ENCODE assay signal across 8 mouse cellular contexts in the genomic region with DNA sequence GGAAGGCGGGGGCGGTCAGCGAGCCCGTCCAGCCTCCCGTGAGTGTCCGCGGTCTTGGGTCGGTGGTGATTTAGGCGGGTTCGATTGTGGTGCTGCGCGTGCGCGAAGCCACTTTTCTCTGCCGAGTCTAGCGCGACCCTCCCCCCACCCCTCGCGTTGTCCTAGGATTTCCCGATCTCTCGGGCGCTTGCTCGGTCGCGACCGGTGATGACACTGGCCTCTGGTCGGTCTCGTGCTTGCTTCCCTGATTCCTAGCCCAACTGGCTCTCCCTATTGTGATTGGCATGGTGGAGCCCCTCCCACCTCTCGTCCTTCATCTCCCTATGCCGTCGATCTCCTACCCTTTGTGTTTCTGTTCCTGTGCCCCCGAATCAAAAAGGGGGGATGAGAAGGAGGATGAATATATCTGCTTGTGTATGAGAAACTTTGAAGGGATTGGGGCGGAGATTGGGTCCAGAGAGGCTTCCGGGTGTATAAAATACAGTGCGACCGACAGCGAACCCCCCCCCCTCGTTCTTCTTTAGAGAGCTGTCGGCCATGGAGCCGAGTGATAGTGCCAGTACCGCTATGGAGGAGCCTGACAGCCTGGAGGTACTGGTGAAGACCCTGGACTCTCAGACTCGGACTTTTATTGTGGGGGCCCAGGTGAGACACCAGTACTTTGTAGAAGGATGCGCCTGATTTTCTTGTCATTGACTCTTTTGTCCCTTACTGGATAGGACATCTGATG. TPM values are rescaled to one million over a fixed set of nuclear protein-coding genes. Genes with fewer than 3 reads are reported as not detected.
DNase-seq lines count a peak whose midpoint lies in the region; ATAC-seq and TF ChIP-seq lines count a peak whose summit lies in the region.
"Had no signal": no experiment of that assay in that cellular context is flagged by ENCODE, and none has a peak within 500 bp of the region (broad histone marks: within the 10 kb centered on the region; RNA-seq: fewer than 3 reads in every experiment).

No protein-coding gene starts in this region.

- peak; percentile 44 for ATAC-seq in embryonic facial prominence, embryonic 12.5 days (ENCODE audit: insufficient number of reproducible peaks, insufficient read depth, low FRiP score, low TSS enrichment)
- peak; percentile 41 for ATAC-seq in monocyte, adult 5-6 weeks (replicated peaks; ENCODE audit: insufficient number of reproducible peaks, low FRiP score, low TSS enrichment, poor library complexity, severe bottlenecking)

- H3K36me3 ChIP-seq in thymus, adult 2 months (ENCODE audit: control insufficient read depth, insufficient read depth, low read length), result peaks cover 23% of the 10 kb centered on the region
- H3K36me3 ChIP-seq in embryonic facial prominence, embryonic 12.5 days, result peaks cover 30% of the 10 kb centered on the region
- H3K36me3 ChIP-seq in limb, embryonic 10.5 days, result peaks cover 37% of the 10 kb centered on the region

- peaks cover 4% of the 10 kb centered on the region for H3K4me1 ChIP-seq in thymus, adult 2 months (replicated peaks; ENCODE audit: control insufficient read depth, insufficient read depth, low read length)
- peaks cover 14% of the 10 kb centered on the region for H3K4me1 ChIP-seq in embryonic facial prominence, embryonic 12.5 days
- peaks cover 14% of the 10 kb centered on the region for H3K4me1 ChIP-seq in limb, embryonic 10.5 days

- no peaks in the 10 kb centered on the region for H3K9me3 ChIP-seq in embryonic facial prominence, embryonic 12.5 days
- H3K9me3 ChIP-seq in limb, embryonic 10.5 days (replicated peaks), result no peaks in the 10 kb centered on the region

- H3K4me3 ChIP-seq in thymus, adult 2 months (ENCODE audit: control insufficient read depth, insufficient read depth, low read length), result peak overlapping the region; percentile 60
- peak overlapping the region; percentile 81 for H3K4me3 ChIP-seq in embryonic facial prominence, embryonic 12.5 days
- H3K4me3 ChIP-seq in limb, embryonic 10.5 days, result peak overlapping the region; percentile 85

- DNase-seq in thymus, adult 2 months, result no peak
- DNase-seq in thymus, adult 18-20 months, result no peak
- DNase-seq in limb, embryonic 10.5 days (ENCODE audit: low spot score), result no peak
- no peak for DNase-seq in adrenal gland, postnatal 36 days
- no peak for DNase-seq in urinary bladder, adult 2 months (ENCODE audit: low spot score)

- TF ChIP-seq POLR2A in thymus, adult 2 months (IDR thresholded peaks at IDR 0.05; ENCODE audit: control insufficient read depth, extremely low read depth, insufficient read depth, low read length, poor library complexity), result no peak

- WGBS in thymus, adult 2 months, result under 1% methylated on average over 43 of the region's 43 CpGs
- under 1% methylated on average over 43 of the region's 43 CpGs for WGBS in embryonic facial prominence, embryonic 12.5 days
- under 1% methylated on average over 43 of the region's 43 CpGs for WGBS in limb, embryonic 10.5 days

- H3K9ac ChIP-seq in embryonic facial prominence, embryonic 12.5 days, result peak overlapping the region; percentile 77

- H3K27me3 ChIP-seq in thymus, adult 2 months (ENCODE audit: control insufficient read depth, insufficient read depth, low read length), result no peaks in the 10 kb centered on the region
- no peaks in the 10 kb centered on the region for H3K27me3 ChIP-seq in embryonic facial prominence, embryonic 12.5 days
- no peaks in the 10 kb centered on the region for H3K27me3 ChIP-seq in limb, embryonic 10.5 days (ENCODE audit: low read depth, poor library complexity, severe bottlenecking)

- TF ChIP-seq CTCF in thymus, adult 2 months (IDR thresholded peaks at IDR 0.05; ENCODE audit: borderline replicate concordance, control insufficient read depth, extremely low read depth, insufficient read depth, low read length, poor library complexity), result 0 out of 2 replicates have a peak, but pooled peaks have one; percentile 4

- H3K4me2 ChIP-seq in embryonic facial prominence, embryonic 12.5 days (replicated peaks), result peak overlapping the region; percentile 90

- no peak overlapping the region for H3K27ac ChIP-seq in thymus, adult 2 months (ENCODE audit: control insufficient read depth, insufficient read depth, low read length)
- peak overlapping the region; percentile 92 for H3K27ac ChIP-seq in embryonic facial prominence, embryonic 12.5 days
- peak overlapping the region; percentile 97 for H3K27ac ChIP-seq in limb, embryonic 10.5 days

RNA-seq across cellular contexts. Expression of gene Bag6, which starts 0.8 kb away (rescaled TPM):
- 411 TPM in 2 replicates for polyA plus RNA-seq in thymus, adult 2 months (2012; rRNA removed)
- polyA plus RNA-seq in embryonic facial prominence, embryonic 12.5 days (2016; fragmentation: Nextera tagmentation; extraction: Ambion mirVana), result 73.3 and 74.0 TPM in 2 replicates
- 74.2 and 74.7 TPM in 2 replicates for polyA plus RNA-seq in limb, embryonic 10.5 days (2016; fragmentation: Nextera tagmentation; extraction: Ambion mirVana)
- 72.4 to 192 TPM (median 104 TPM) in 3 replicates for total RNA-seq in monocyte, adult 5-6 weeks (2017)
- 100 to 1,000 TPM; 372 to 389 TPM for total RNA-seq in adrenal gland, postnatal 36 days (2021)
- 130 and 136 TPM in 2 replicates for polyA plus RNA-seq in urinary bladder, adult 2 months (2012; rRNA removed)

RNA-seq across cellular contexts. Expression of gene Apom, which starts 3.9 kb away (rescaled TPM):
- 0.55 and 0.85 TPM in 2 replicates for polyA plus RNA-seq in thymus, adult 2 months (2012; rRNA removed)
- 0.46 and 0.49 TPM in 2 replicates for polyA plus RNA-seq in embryonic facial prominence, embryonic 12.5 days (2016; fragmentation: Nextera tagmentation; extraction: Ambion mirVana)
- 0.39 and 0.56 TPM in 2 replicates for polyA plus RNA-seq in limb, embryonic 10.5 days (2016; fragmentation: Nextera tagmentation; extraction: Ambion mirVana)
- 1.4 TPM in 1 of 3 replicates, not detected in the others for total RNA-seq in monocyte, adult 5-6 weeks (2017)
- not detected for total RNA-seq in adrenal gland, postnatal 36 days (2021)
- polyA plus RNA-seq in urinary bladder, adult 2 months (2012; rRNA removed), result 0.22 and 0.29 TPM in 2 replicates
- total RNA-seq: layer of hippocampus, adult 8-10 months had no signal

RNA-seq across cellular contexts. Expression of gene D17H6S53E, which starts 9.6 kb away (rescaled TPM):
- polyA plus RNA-seq in thymus, adult 2 months (2012; rRNA removed), result 12.9 and 16.0 TPM in 2 replicates
- polyA plus RNA-seq in embryonic facial prominence, embryonic 12.5 days (2016; fragmentation: Nextera tagmentation; extraction: Ambion mirVana), result 9.3 and 10.7 TPM in 2 replicates
- 8.4 and 8.5 TPM in 2 replicates for polyA plus RNA-seq in limb, embryonic 10.5 days (2016; fragmentation: Nextera tagmentation; extraction: Ambion mirVana)
- total RNA-seq in monocyte, adult 5-6 weeks (2017), result 33.5 to 43.7 TPM (median 42.6 TPM) in 3 replicates
- 10 to 100 TPM; 25.0 to 29.5 TPM for total RNA-seq in adrenal gland, postnatal 36 days (2021)
- 10.2 and 12.6 TPM in 2 replicates for polyA plus RNA-seq in urinary bladder, adult 2 months (2012; rRNA removed)

RNA-seq across cellular contexts. Expression of gene Csnk2b, which starts 13.9 kb away (rescaled TPM):
- 500 and 515 TPM in 2 replicates for polyA plus RNA-seq in thymus, adult 2 months (2012; rRNA removed)
- 254 and 259 TPM in 2 replicates for polyA plus RNA-seq in embryonic facial prominence, embryonic 12.5 days (2016; fragmentation: Nextera tagmentation; extraction: Ambion mirVana)
- polyA plus RNA-seq in limb, embryonic 10.5 days (2016; fragmentation: Nextera tagmentation; extraction: Ambion mirVana), result 299 and 317 TPM in 2 replicates
- 188 to 293 TPM (median 226 TPM) in 3 replicates for total RNA-seq in monocyte, adult 5-6 weeks (2017)
- total RNA-seq in adrenal gland, postnatal 36 days (2021), result 100 to 1,000 TPM; 207 to 209 TPM
- polyA plus RNA-seq in urinary bladder, adult 2 months (2012; rRNA removed), result 116 and 122 TPM in 2 replicates

RNA-seq across cellular contexts. Expression of gene Gpank1, which starts 14.5 kb away (rescaled TPM):
- polyA plus RNA-seq in thymus, adult 2 months (2012; rRNA removed), result 35.2 and 37.8 TPM in 2 replicates
- 22.4 and 25.5 TPM in 2 replicates for polyA plus RNA-seq in embryonic facial prominence, embryonic 12.5 days (2016; fragmentation: Nextera tagmentation; extraction: Ambion mirVana)
- polyA plus RNA-seq in limb, embryonic 10.5 days (2016; fragmentation: Nextera tagmentation; extraction: Ambion mirVana), result 33.9 and 35.8 TPM in 2 replicates
- 62.4 to 126 TPM (median 65.8 TPM) in 3 replicates for total RNA-seq in monocyte, adult 5-6 weeks (2017)
- total RNA-seq in adrenal gland, postnatal 36 days (2021), result 10 to 100 TPM; 11.1 to 12.1 TPM
- polyA plus RNA-seq in urinary bladder, adult 2 months (2012; rRNA removed), result 16.2 and 19.3 TPM in 2 replicates
